Mouse (Mus musculus): Measurements from ENCODE around the gene Ubxn11. TPM values are rescaled to one million over a fixed set of nuclear protein-coding genes. Genes with fewer than 3 reads are reported as not detected.

Ubxn11 gene
- total and polyA plus RNA-seq, 3 experiments: 6.0 to 38.8 (median 18.8) TPM

GRCm38 (mm10) chr4:134128221-134128982, 26.0 kb downstream of the Ubxn11 start, which contains the start of gene Sh3bgrl3 (continued):
- TF ChIP-seq CHD1 (IDR thresholded peaks at IDR 0.05; ENCODE audit: low read depth, low read length) (0 out of 2 replicates have a peak, but pooled peaks have one; percentile 40), KAT2A (IDR thresholded peaks at IDR 0.05; ENCODE audit: insufficient replicate concordance, low read length) (no peak), POLR2AphosphoS2 (IDR thresholded peaks at IDR 0.05; ENCODE audit: low read depth, low read length) (peak; percentile 60; the same call in 1 of the 2 replicates), USF2 (conservative IDR thresholded peaks at IDR 0.05; ENCODE audit: low read depth, low read length) (no peak), USF1 (IDR thresholded peaks at IDR 0.05; ENCODE audit: low read depth, low read length) (no peak), RCOR1 (conservative IDR thresholded peaks at IDR 0.05; ENCODE audit: low read depth, low read length) (no peak), MXI1 (IDR thresholded peaks at IDR 0.05; ENCODE audit: low read depth, low read length) (peak; percentile 81; the same call in 1 of the 2 replicates), ELF1 (IDR thresholded peaks at IDR 0.05; ENCODE audit: low read depth, low read length) (peak; percentile 81; the same call in 1 of the 2 replicates), MAX (IDR thresholded peaks at IDR 0.05; ENCODE audit: low read length) (peak; percentile 37; the same call in 1 of the 2 replicates), ZC3H11A (IDR thresholded peaks at IDR 0.05; ENCODE audit: low read depth, low read length) (no peak), MYC (IDR thresholded peaks at IDR 0.05; ENCODE audit: low read depth, low read length) (no peak), ETS1 (conservative IDR thresholded peaks at IDR 0.05; ENCODE audit: low read depth, low read length) (no peak), MAFK (IDR thresholded peaks at IDR 0.05; ENCODE audit: insufficient replicate concordance, low read length) (no peak), JUND (conservative IDR thresholded peaks at IDR 0.05; ENCODE audit: low read depth, low read length) (no peak), UBTF (IDR thresholded peaks at IDR 0.05; ENCODE audit: low read depth, low read length) (no peak), ZMIZ1 (IDR thresholded peaks at IDR 0.05; ENCODE audit: low read depth, low read length) (peak; percentile 79; the same call in 1 of the 2 replicates), PAX5 (IDR thresholded peaks at IDR 0.05; ENCODE audit: low read length) (no peak), NELFE (IDR thresholded peaks at IDR 0.05; ENCODE audit: low read depth, low read length) (peak; percentile 85)

GRCm38 (mm10) chr4:134128983-134129362, 26.6 kb downstream of the Ubxn11 start:
- H3K36me3 ChIP-seq (replicated peaks in 1 of 2; ENCODE audit: control insufficient read depth in 1 of 2, insufficient read depth in 1 of 2, low read length in 1 of 2): peaks cover 27 to 76% of the 10 kb centered on the region in 2 experiments
- H3K9me3 ChIP-seq (replicated peaks; ENCODE audit: low read length): no peaks in the 10 kb centered on the region
- dilution Hi-C loops (cut with MboI; ENCODE audit: extremely low pct_ligation_motif_present, extremely low pct_unique_long_range_greater_than_20kb, low sequenced_read_pairs): no loop called here
- peak overlapping the region; percentile 73 for H3K9ac ChIP-seq (ENCODE audit: insufficient read depth, low read depth)
- in situ Hi-C loops (cut with MboI; ENCODE audit: low pct_ligation_motif_present, low pct_unique_long_range_greater_than_20kb, low sequenced_read_pairs): loop anchor here (5.0 kb wide), 1 partner anchor 37 kb away; no protein-coding TSS in a partner anchor
- H3K4me3 ChIP-seq (replicated peaks in 1 of 3; ENCODE audit: low read depth in 2 of 3, low read length in 2 of 3, poor library complexity in 1 of 3): peak overlapping the region; percentile 70 to 95 (median 84)
- no peak for DNase-seq (ENCODE audit: extremely low read depth)
- peaks cover 22 to 46% of the 10 kb centered on the region in 2 experiments for H3K4me1 ChIP-seq (ENCODE audit: control insufficient read depth in 1 of 2, insufficient read depth in 2 of 2)
- H3K4me2 ChIP-seq (ENCODE audit: insufficient read depth, low read depth, poor library complexity, severe bottlenecking): peak overlapping the region; percentile 91
- no peak overlapping the region for H3K27ac ChIP-seq (ENCODE audit: insufficient read depth, low read depth)
- TF ChIP-seq CTCF (conservative IDR thresholded peaks at IDR 0.05 in 1 of 2, IDR thresholded peaks at IDR 0.05 in 1 of 2; ENCODE audit: low read depth in 2 of 2, low read length in 2 of 2) (no peak), MAZ (IDR thresholded peaks at IDR 0.05; ENCODE audit: low read depth, low read length) (0 out of 2 replicates have a peak, but pooled peaks have one; percentile 19)
- H3K27me3 ChIP-seq (replicated peaks): no peaks in the 10 kb centered on the region
- peaks cover 6% of the 10 kb centered on the region; the same call in 1 of the 2 replicates for H3K79me2 ChIP-seq (replicated peaks; ENCODE audit: control insufficient read depth, extremely low read depth, insufficient read depth, poor library complexity, severe bottlenecking)

Data from CH12.LX (cell line).